Mouse (Mus musculus) liver, embryonic 14.5 days (tissue): ENCODE results near the gene Srgap2. TPM values are rescaled to one million over a fixed set of nuclear protein-coding genes. Genes with fewer than 3 reads are reported as not detected.

ENCODE experiments used
- ATAC-seq: fragments of 200-750 bp; cut with Nextera tagmentation; 2 replicates; pipeline ENCODE4 v1.8.0; 2017; ENCODE audit warnings: moderate number of reproducible peaks, mild to moderate bottlenecking, moderate library complexity; ENCODE audit not compliant: insufficient read depth
- DNase-seq, 3 experiments: peaks; one replicate each; pipeline ENCODE4 v3.0.0-alpha.2; 2012 to 2013; ENCODE audit warnings: low read depth in 3 of 3, low spot score in 3 of 3
- H3K27ac ChIP-seq: fragments of 300-500 bp; sonication (generic); 2 replicates; pipeline ENCODE4 v1.5.1; 2014; ENCODE audit warnings: moderate library complexity, mild to moderate bottlenecking, control low read depth, inconsistent platforms
- H3K27me3 ChIP-seq: fragments of 300-500 bp; sonication (generic); 2 replicates; pipeline ENCODE4 v1.6.1; 2014; ENCODE audit warnings: mild to moderate bottlenecking, low read length, moderate library complexity; ENCODE audit not compliant: control insufficient read depth, insufficient read depth
- H3K36me3 ChIP-seq: fragments of 300-500 bp; sonication (generic); replicated peaks from 2 replicates; pipeline ENCODE4 v1.6.1; 2014; ENCODE audit warnings: low read depth; ENCODE audit not compliant: control insufficient read depth, insufficient read depth
- H3K4me1 ChIP-seq, 2 experiments: fragments of 200-500 bp in 1 of 2; fragments of 300-500 bp in 1 of 2; sonication (generic) in 1 of 2; replicated peaks; 2 replicates each; pipeline ENCODE4 v1.6.1; 2012 to 2014; ENCODE audit warnings: antibody characterized with exemption in 1 of 2, inconsistent platforms in 1 of 2, low read length in 1 of 2; ENCODE audit not compliant: control insufficient read depth in 2 of 2, insufficient read depth in 2 of 2
- H3K4me2 ChIP-seq: fragments of 300-500 bp; sonication (generic); 2 replicates; pipeline ENCODE4 v1.6.1; 2014; ENCODE audit warnings: low read depth, mild to moderate bottlenecking, control low read depth, moderate library complexity
- H3K4me3 ChIP-seq, 2 experiments: fragments of 200-500 bp in 1 of 2; fragments of 300-500 bp in 1 of 2; sonication (generic) in 1 of 2; 2 replicates each; pipeline ENCODE4 v1.5.1; 2012 to 2014; ENCODE audit warnings: low read depth in 2 of 2, low read length in 2 of 2, mild to moderate bottlenecking in 2 of 2, control low read depth in 1 of 2, inconsistent platforms in 1 of 2, moderate library complexity in 1 of 2; ENCODE audit not compliant: insufficient read depth in 1 of 2
- H3K9ac ChIP-seq: fragments of 300-500 bp; sonication (generic); replicated peaks from 2 replicates; pipeline ENCODE4 v1.6.1; 2014; ENCODE audit warnings: mild to moderate bottlenecking, control low read depth, moderate library complexity
- H3K9me3 ChIP-seq: fragments of 300-500 bp; sonication (generic); 2 replicates; pipeline ENCODE4 v1.6.1; 2016; ENCODE audit warnings: low read length, mixed read lengths; ENCODE audit not compliant: control insufficient read depth
- CTCF ChIP-seq: IDR thresholded peaks from 2 replicates; pipeline ENCODE4 v1.5.1; 2016; ENCODE audit warnings: antibody characterized with exemption, low read depth, control low read depth
- EP300 ChIP-seq: IDR thresholded peaks from 2 replicates; pipeline ENCODE4 v1.6.1; 2016; ENCODE audit warnings: antibody characterized with exemption, low read depth
- WGBS: fragments of 180-500 bp; shearing (Covaris S2); extraction: QIAGEN DNeasy Blood & Tissue Kit; methylation state at CpG from one replicate; pipeline ENCODE4 v1.1.7; 2014; ENCODE audit not compliant: insufficient replicate concordance; 5-methylcytosine and 5-hydroxymethylcytosine counted together
- polyA plus RNA-seq, 2 experiments: library from polyadenylated mRNA; depleted of rRNA in 1 of 2; stranded (reverse) in 1 of 2; unstranded in 1 of 2; fragments of >200 nt; fragmentation: Nextera tagmentation in 1 of 2; extraction: Ambion mirVana in 1 of 2; gene quantifications; 2 replicates each; pipeline versions ENCODE4 v1.2.1 to v1.2.3; 2012 to 2014

The Srgap2 gene
- polyA plus RNA-seq, 2 experiments = 3.9 to 4.9 TPM

DNA sequence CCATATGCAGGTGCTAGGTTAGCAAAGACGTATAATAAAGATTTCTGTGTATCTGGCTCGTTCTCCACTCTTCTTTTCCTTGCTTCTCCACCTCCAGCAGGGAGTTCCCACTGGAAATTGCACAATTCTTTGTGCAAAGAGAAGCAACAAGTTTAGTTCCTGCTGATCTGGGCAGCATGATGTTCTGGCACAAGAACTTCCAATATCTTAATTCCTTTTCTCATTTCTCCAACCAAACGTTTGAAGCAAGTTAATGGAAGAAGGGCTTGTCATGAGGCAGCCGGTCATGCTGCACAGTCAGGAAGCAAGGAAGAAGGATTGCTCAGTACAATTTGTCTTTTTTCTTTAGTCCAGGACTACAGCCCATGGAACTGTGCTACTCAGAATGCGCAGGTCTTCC, 78.8 kb downstream of the Srgap2 start:
- H3K4me3 ChIP-seq = no peak overlapping the region
- ATAC-seq (no peak), DNase-seq (no peak)
- no peak overlapping the region for H3K9ac ChIP-seq
- peaks cover 43% of the 10 kb centered on the region in 2 experiments for H3K4me1 ChIP-seq
- TF ChIP-seq EP300 (no peak), CTCF (no peak)
- WGBS = 73% methylated on average over 5 of the region's 5 CpGs
- H3K27ac ChIP-seq = peak overlapping the region; percentile 61
- H3K36me3 ChIP-seq = no peaks in the 10 kb centered on the region
- peak overlapping the region; percentile 58 for H3K4me2 ChIP-seq
- H3K27me3 ChIP-seq = no peaks in the 10 kb centered on the region
- H3K9me3 ChIP-seq = no peaks in the 10 kb centered on the region

DNA sequence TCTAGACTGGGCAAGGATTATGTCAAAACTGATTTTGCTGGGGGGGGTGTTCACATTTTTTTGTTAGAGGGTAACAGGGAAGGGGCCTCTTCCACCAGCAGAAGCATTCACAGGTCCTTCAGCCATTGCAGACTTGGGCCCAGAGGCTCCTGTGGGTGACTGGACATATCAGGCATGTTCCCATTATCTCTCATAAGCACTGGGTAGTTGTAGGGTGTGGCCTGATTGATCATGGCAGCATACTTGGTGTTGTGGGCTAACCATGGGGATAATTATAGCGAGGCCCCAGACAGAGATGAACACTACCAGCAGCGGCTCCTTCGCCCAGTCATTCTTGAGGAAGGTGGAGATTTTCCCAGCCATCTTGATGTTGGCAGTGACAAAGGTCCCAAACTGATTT, 79.8 kb downstream of the Srgap2 start:
- peak; percentile 100 for ATAC-seq

DNA sequence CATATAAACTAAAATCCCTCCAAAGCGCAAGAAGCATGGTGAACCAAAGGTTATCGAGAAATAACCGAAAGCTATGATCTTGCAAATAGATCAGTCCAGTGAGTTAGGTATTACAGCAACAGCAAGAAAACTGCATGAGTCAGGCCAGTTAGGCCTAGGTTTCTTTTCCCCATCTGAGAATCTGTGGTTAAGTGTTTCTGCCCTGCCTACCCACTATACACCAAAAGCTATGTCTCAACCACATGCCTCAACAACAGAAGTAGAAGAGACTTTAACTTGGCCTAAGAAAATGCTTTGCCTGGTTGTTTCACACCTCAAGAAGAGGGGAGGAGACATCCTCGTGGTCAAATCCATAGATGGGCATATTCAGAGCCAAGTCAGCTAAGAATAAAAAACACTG, 80.6 kb downstream of the Srgap2 start:
- 74% methylated on average over 4 of the region's 4 CpGs for WGBS
- Histone ChIP-seq H3K4me1 (peaks cover 43 to 45% of the 10 kb centered on the region in 2 experiments), H3K9ac (no peak overlapping the region)

More for the DNA sequence above, 79.8 kb downstream of the Srgap2 start:
- no peaks in the 10 kb centered on the region for H3K27me3 ChIP-seq
- peak overlapping the region; percentile 61 for H3K27ac ChIP-seq
- no peaks in the 10 kb centered on the region for H3K36me3 ChIP-seq
- peak; percentile 85 to 89 (median 85) for DNase-seq
- TF ChIP-seq CTCF (0 out of 2 replicates have a peak, but pooled peaks have one; percentile 11), EP300 (peak; percentile 89)
- peaks cover 43 to 45% of the 10 kb centered on the region in 2 experiments for H3K4me1 ChIP-seq
- 15% methylated on average over 3 of the region's 3 CpGs for WGBS
- peak overlapping the region; percentile 58 for H3K4me2 ChIP-seq
- H3K4me3 ChIP-seq = no peak overlapping the region
- no peak overlapping the region for H3K9ac ChIP-seq
- H3K9me3 ChIP-seq = no peaks in the 10 kb centered on the region

DNA sequence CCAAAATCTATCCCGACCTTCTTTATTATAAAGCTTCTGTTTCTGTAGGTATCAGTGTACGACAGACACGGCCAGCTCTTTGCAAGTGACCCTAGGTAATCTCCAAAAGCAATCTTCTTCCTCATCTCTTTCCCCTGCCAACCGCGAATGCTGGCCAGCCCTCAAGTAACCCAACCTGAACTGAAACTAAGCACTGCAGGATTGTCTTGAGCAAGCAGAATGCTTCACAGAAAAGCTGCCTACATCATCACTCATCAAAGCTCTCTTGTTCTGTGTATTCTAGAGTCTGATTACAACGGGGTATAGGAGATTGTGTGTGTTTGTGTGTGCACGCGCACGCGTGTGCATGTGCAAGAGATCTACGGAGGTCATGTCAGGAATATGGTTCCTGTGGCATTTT, 88.6 kb downstream of the Srgap2 start:
- H3K4me2 ChIP-seq = no peak overlapping the region
- no peak overlapping the region for H3K4me3 ChIP-seq
- no peaks in the 10 kb centered on the region for H3K27me3 ChIP-seq
- ATAC-seq = no peak
- no peak overlapping the region for H3K27ac ChIP-seq
- no peak overlapping the region for H3K9ac ChIP-seq
- no peaks in the 10 kb centered on the region for H3K36me3 ChIP-seq
- WGBS = 61% methylated on average over 11 of the region's 11 CpGs
- H3K9me3 ChIP-seq = no peaks in the 10 kb centered on the region
- peaks cover 2 to 3% of the 10 kb centered on the region in 2 experiments for H3K4me1 ChIP-seq
- TF ChIP-seq CTCF = no peak
- TF ChIP-seq EP300 = no peak
- no peak for DNase-seq

More for the DNA sequence above, 80.6 kb downstream of the Srgap2 start:
- Histone ChIP-seq H3K9me3 (no peaks in the 10 kb centered on the region), H3K4me3 (no peak overlapping the region), H3K27ac (peak overlapping the region; percentile 66), H3K4me2 (peak overlapping the region; percentile 58), H3K36me3 (no peaks in the 10 kb centered on the region), H3K27me3 (no peaks in the 10 kb centered on the region)
- DNase-seq (no peak), ATAC-seq (no peak)
- no peak for TF ChIP-seq EP300

DNA sequence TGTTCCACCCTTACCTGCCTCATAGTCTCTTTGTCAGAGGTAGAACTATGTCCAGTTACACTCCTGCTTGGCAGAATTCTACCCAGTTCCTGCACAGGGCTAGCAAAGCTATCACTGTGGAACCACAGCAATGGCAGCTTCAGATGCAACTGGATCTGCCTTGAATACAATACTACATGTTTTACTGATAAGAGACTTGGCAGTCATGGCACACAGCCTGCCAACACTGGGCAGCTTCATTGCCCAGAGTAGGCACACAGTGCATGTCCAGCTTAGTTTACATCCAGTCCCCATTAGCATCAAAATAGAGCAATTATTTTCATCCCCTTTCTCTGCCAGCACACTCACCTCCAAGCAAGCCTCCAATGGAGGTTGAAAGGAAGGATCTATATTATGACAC, 89.2 kb downstream of the Srgap2 start:
- peaks cover 0 to 1% of the 10 kb centered on the region in 2 experiments; a peak in 2 of 4 replicates for H3K4me1 ChIP-seq
- no peaks in the 10 kb centered on the region for H3K27me3 ChIP-seq
- H3K27ac ChIP-seq = no peak overlapping the region
- no peaks in the 10 kb centered on the region for H3K9me3 ChIP-seq
- no peak overlapping the region for H3K9ac ChIP-seq
- H3K4me3 ChIP-seq = no peak overlapping the region
- no peak for DNase-seq
- no peaks in the 10 kb centered on the region for H3K36me3 ChIP-seq
- TF ChIP-seq CTCF (no peak), EP300 (no peak)
- no peak overlapping the region for H3K4me2 ChIP-seq
- no peak for ATAC-seq

DNA sequence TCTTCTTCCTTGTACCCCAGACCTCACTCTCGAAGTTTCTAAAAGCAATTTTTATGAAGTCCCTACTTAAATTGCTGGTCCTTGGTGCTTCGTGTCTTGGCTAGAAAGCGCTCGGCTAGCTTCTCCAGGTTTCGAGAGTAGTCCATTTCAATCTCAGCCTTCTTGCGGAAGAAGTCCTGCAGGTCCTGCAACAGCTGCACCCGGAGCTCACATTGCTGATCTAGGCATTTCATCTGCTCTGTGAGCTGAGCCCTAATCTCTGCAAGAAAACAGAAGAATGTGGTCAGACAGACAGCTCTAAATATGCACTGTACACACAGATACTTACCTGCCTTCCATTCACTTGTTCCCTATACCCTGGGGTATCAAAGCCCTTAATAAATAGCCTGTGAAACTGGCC, 90.5 kb downstream of the Srgap2 start:
- no peak overlapping the region for H3K4me2 ChIP-seq
- DNase-seq (no peak), ATAC-seq (no peak)
- no peak overlapping the region for H3K4me3 ChIP-seq
- H3K36me3 ChIP-seq = no peaks in the 10 kb centered on the region
- H3K4me1 ChIP-seq = no peaks in the 10 kb centered on the region; a peak in 1 of 4 replicates
- H3K27ac ChIP-seq = no peak overlapping the region
- TF ChIP-seq EP300 (no peak), CTCF (no peak)
- 79% methylated on average over 7 of the region's 7 CpGs for WGBS
- no peak overlapping the region for H3K9ac ChIP-seq
- H3K9me3 ChIP-seq = no peaks in the 10 kb centered on the region
- H3K27me3 ChIP-seq = no peaks in the 10 kb centered on the region
